Mouse (Mus musculus): ENCODE data around the gene Ankrd42. TPM values are rescaled to one million over a fixed set of nuclear protein-coding genes. Genes with fewer than 3 reads are reported as not detected.
A peak's percentile ranks its signal among the peaks of the same experiment; 100 is the strongest.

Gene Ankrd42
- polyA plus RNA-seq, 1 experiment from 2014 or later: 7.2 TPM

- Histone ChIP-seq H3K9me3 (ENCODE audit: control insufficient read depth, low read length) (no peaks in the 10 kb centered on the region), H3K27ac (replicated peaks; ENCODE audit: low read depth, low read length) (no peak overlapping the region), H3K4me3 (ENCODE audit: low read depth, low read length) (no peak overlapping the region), H3K9ac (ENCODE audit: low read depth, low read length) (no peak overlapping the region), H3K4me2 (ENCODE audit: low read depth, low read length) (no peak overlapping the region), H3K4me1 (ENCODE audit: control insufficient read depth, insufficient read depth, low read length) (no peaks in the 10 kb centered on the region), H3K27me3 (replicated peaks; ENCODE audit: control insufficient read depth, insufficient read depth, low read length) (no peaks in the 10 kb centered on the region), H3K36me3 (ENCODE audit: control insufficient read depth, insufficient read depth, low read length) (no peaks in the 10 kb centered on the region)
- no peak for DNase-seq (ENCODE audit: low spot score)
- no peak for ATAC-seq (ENCODE audit: low read depth)
- 86% methylated on average over 2 of the region's 2 CpGs for WGBS
Measured at GRCm38 (mm10) chr7:92590842-92591241, 46.1 kb downstream of the Ankrd42 start.

- Histone ChIP-seq H3K4me1 (ENCODE audit: control insufficient read depth, insufficient read depth, low read length) (no peaks in the 10 kb centered on the region), H3K4me3 (ENCODE audit: low read depth, low read length) (no peak overlapping the region), H3K27me3 (replicated peaks; ENCODE audit: control insufficient read depth, insufficient read depth, low read length) (no peaks in the 10 kb centered on the region), H3K4me2 (ENCODE audit: low read depth, low read length) (no peak overlapping the region), H3K9ac (ENCODE audit: low read depth, low read length) (no peak overlapping the region), H3K27ac (replicated peaks; ENCODE audit: low read depth, low read length) (no peak overlapping the region), H3K9me3 (ENCODE audit: control insufficient read depth, low read length) (no peaks in the 10 kb centered on the region), H3K36me3 (ENCODE audit: control insufficient read depth, insufficient read depth, low read length) (no peaks in the 10 kb centered on the region)
- DNase-seq (ENCODE audit: low spot score) (no peak), ATAC-seq (ENCODE audit: low read depth) (no peak)
- 78% methylated on average over 7 of the region's 7 CpGs for WGBS
Measured at GRCm38 (mm10) chr7:92589986-92590385, 47.0 kb downstream of the Ankrd42 start.

GRCm38 (mm10) chr7:92583567-92583966 lies 53.4 kb downstream of the Ankrd42 start:
- 84% methylated on average over 7 of the region's 7 CpGs for WGBS
- H3K9me3 ChIP-seq (ENCODE audit: control insufficient read depth, low read length): no peaks in the 10 kb centered on the region
- no peaks in the 10 kb centered on the region for H3K4me1 ChIP-seq (ENCODE audit: control insufficient read depth, insufficient read depth, low read length)
- ATAC-seq (ENCODE audit: low read depth): no peak
- H3K4me3 ChIP-seq (ENCODE audit: low read depth, low read length): no peak overlapping the region
- H3K27ac ChIP-seq (replicated peaks; ENCODE audit: low read depth, low read length): no peak overlapping the region
- H3K36me3 ChIP-seq (ENCODE audit: control insufficient read depth, insufficient read depth, low read length): peaks cover 24% of the 10 kb centered on the region
- no peaks in the 10 kb centered on the region for H3K27me3 ChIP-seq (replicated peaks; ENCODE audit: control insufficient read depth, insufficient read depth, low read length)
- DNase-seq (ENCODE audit: low spot score): no peak
- no peak overlapping the region for H3K4me2 ChIP-seq (ENCODE audit: low read depth, low read length)
- no peak overlapping the region for H3K9ac ChIP-seq (ENCODE audit: low read depth, low read length)

- Histone ChIP-seq H3K27ac (replicated peaks; ENCODE audit: low read depth, low read length) (no peak overlapping the region), H3K4me2 (ENCODE audit: low read depth, low read length) (no peak overlapping the region), H3K36me3 (ENCODE audit: control insufficient read depth, insufficient read depth, low read length) (peaks cover 36% of the 10 kb centered on the region), H3K9me3 (ENCODE audit: control insufficient read depth, low read length) (no peaks in the 10 kb centered on the region), H3K9ac (ENCODE audit: low read depth, low read length) (no peak overlapping the region), H3K4me3 (ENCODE audit: low read depth, low read length) (no peak overlapping the region), H3K4me1 (ENCODE audit: control insufficient read depth, insufficient read depth, low read length) (no peaks in the 10 kb centered on the region), H3K27me3 (replicated peaks; ENCODE audit: control insufficient read depth, insufficient read depth, low read length) (no peaks in the 10 kb centered on the region)
- ATAC-seq (ENCODE audit: low read depth) (no peak), DNase-seq (ENCODE audit: low spot score) (no peak)
- 88% methylated on average over 5 of the region's 5 CpGs for WGBS
Measured at GRCm38 (mm10) chr7:92580491-92581207, 56.3 kb downstream of the Ankrd42 start.

- Histone ChIP-seq H3K4me3 (ENCODE audit: low read depth, low read length) (no peak overlapping the region), H3K9ac (ENCODE audit: low read depth, low read length) (no peak overlapping the region), H3K27me3 (replicated peaks; ENCODE audit: control insufficient read depth, insufficient read depth, low read length) (no peaks in the 10 kb centered on the region), H3K36me3 (ENCODE audit: control insufficient read depth, insufficient read depth, low read length) (peaks cover 22% of the 10 kb centered on the region), H3K9me3 (ENCODE audit: control insufficient read depth, low read length) (no peaks in the 10 kb centered on the region), H3K27ac (replicated peaks; ENCODE audit: low read depth, low read length) (no peak overlapping the region), H3K4me2 (ENCODE audit: low read depth, low read length) (no peak overlapping the region), H3K4me1 (ENCODE audit: control insufficient read depth, insufficient read depth, low read length) (peaks cover 3% of the 10 kb centered on the region; the same call in 1 of the 2 replicates)
- ATAC-seq (ENCODE audit: low read depth): no peak
- DNase-seq (ENCODE audit: low spot score): no peak
- 92% methylated on average over 1 of the region's 1 CpGs for WGBS
Measured at GRCm38 (mm10) chr7:92566775-92567174, 70.2 kb downstream of the Ankrd42 start.

GRCm38 (mm10) chr7:92560986-92561876 lies 75.7 kb downstream of the Ankrd42 start, which contains the start of gene Ccdc90b:
Gene Ccdc90b (plus strand): TSS chr7:92561149.
- peak; percentile 99 for DNase-seq (ENCODE audit: low spot score)
- H3K27ac ChIP-seq (replicated peaks; ENCODE audit: low read depth, low read length): peak within 1 kb of the TSS; percentile 95
- peaks cover 3% of the 10 kb centered on the region; the same call in 1 of the 2 replicates for H3K4me1 ChIP-seq (ENCODE audit: control insufficient read depth, insufficient read depth, low read length)
- H3K4me2 ChIP-seq (ENCODE audit: low read depth, low read length): peak within 1 kb of the TSS; percentile 65
- H3K9me3 ChIP-seq (ENCODE audit: control insufficient read depth, low read length): no peaks in the 10 kb centered on the region
- peak; percentile 97 for ATAC-seq (ENCODE audit: low read depth)
- peak within 1 kb of the TSS; percentile 76 for H3K9ac ChIP-seq (ENCODE audit: low read depth, low read length)
- peaks cover 16% of the 10 kb centered on the region; the same call in 1 of the 2 replicates for H3K36me3 ChIP-seq (ENCODE audit: control insufficient read depth, insufficient read depth, low read length)
- H3K4me3 ChIP-seq (ENCODE audit: low read depth, low read length): peak within 1 kb of the TSS; percentile 72
- under 1% methylated on average over 56 of the region's 60 CpGs for WGBS
- no peaks in the 10 kb centered on the region for H3K27me3 ChIP-seq (replicated peaks; ENCODE audit: control insufficient read depth, insufficient read depth, low read length)

GRCm38 (mm10) chr7:92558744-92559143 lies 78.2 kb downstream of the Ankrd42 start:
- Histone ChIP-seq H3K27me3 (replicated peaks; ENCODE audit: control insufficient read depth, insufficient read depth, low read length) (no peaks in the 10 kb centered on the region), H3K4me3 (ENCODE audit: low read depth, low read length) (no peak overlapping the region), H3K27ac (replicated peaks; ENCODE audit: low read depth, low read length) (no peak overlapping the region), H3K4me2 (ENCODE audit: low read depth, low read length) (no peak overlapping the region), H3K4me1 (ENCODE audit: control insufficient read depth, insufficient read depth, low read length) (peaks cover 3% of the 10 kb centered on the region; the same call in 1 of the 2 replicates), H3K9ac (ENCODE audit: low read depth, low read length) (no peak overlapping the region), H3K9me3 (ENCODE audit: control insufficient read depth, low read length) (no peaks in the 10 kb centered on the region), H3K36me3 (ENCODE audit: control insufficient read depth, insufficient read depth, low read length) (peaks cover 1% of the 10 kb centered on the region; the same call in 1 of the 2 replicates)
- no peak for DNase-seq (ENCODE audit: low spot score)
- WGBS: 86% methylated on average over 2 of the region's 2 CpGs
- no peak for ATAC-seq (ENCODE audit: low read depth)

- Histone ChIP-seq H3K4me1 (ENCODE audit: control insufficient read depth, insufficient read depth, low read length) (no peaks in the 10 kb centered on the region), H3K4me3 (ENCODE audit: low read depth, low read length) (no peak overlapping the region), H3K9me3 (ENCODE audit: control insufficient read depth, low read length) (no peaks in the 10 kb centered on the region), H3K36me3 (ENCODE audit: control insufficient read depth, insufficient read depth, low read length) (no peaks in the 10 kb centered on the region), H3K27me3 (replicated peaks; ENCODE audit: control insufficient read depth, insufficient read depth, low read length) (no peaks in the 10 kb centered on the region), H3K9ac (ENCODE audit: low read depth, low read length) (no peak overlapping the region), H3K27ac (replicated peaks; ENCODE audit: low read depth, low read length) (no peak overlapping the region), H3K4me2 (ENCODE audit: low read depth, low read length) (no peak overlapping the region)
- DNase-seq (ENCODE audit: low spot score): peak; percentile 70
- ATAC-seq (ENCODE audit: low read depth): 0 out of 2 replicates have a peak, but pooled peaks have one; percentile 30
- 38% methylated on average over 4 of the region's 4 CpGs for WGBS
Measured at GRCm38 (mm10) chr7:92550990-92551392, 86.0 kb downstream of the Ankrd42 start.
